Mouse (Mus musculus): ENCODE measurements around the gene Tfap2a.

- no peak for TF ChIP-seq POLR2A (IDR thresholded peaks at IDR 0.05; ENCODE audit: insufficient read depth, low read depth, low read length)
- TF ChIP-seq CTCF (IDR thresholded peaks at IDR 0.05; ENCODE audit: insufficient read depth, low read depth, low read length): no peak
Measured at GRCm38 (mm10) chr13:40729037-40729436, 9.1 kb downstream of the Tfap2a start.
